Mouse (Mus musculus) large intestine, adult 2 months (tissue): ENCODE data around the gene Lmna. TPM values are rescaled to one million over a fixed set of nuclear protein-coding genes. Genes with fewer than 3 reads are reported as not detected.

Experiments used
- DNase-seq: peaks from one replicate; pipeline ENCODE4 v3.0.0-alpha.2; 2012; ENCODE audit warnings: low read depth, low spot score
- WGBS: fragments of 180-500 bp; shearing (Covaris S2); methylation state at CpG from one replicate; pipeline ENCODE4 v1.1.7; 2018; 5-methylcytosine and 5-hydroxymethylcytosine counted together
- polyA plus RNA-seq: library from polyadenylated mRNA; depleted of rRNA; stranded (reverse); fragments of >200 nt; gene quantifications from 2 replicates; pipeline ENCODE4 v1.2.3, GENCODE M21; 2012

Lmna gene
- polyA plus RNA-seq, 1 experiment, result 90.6 TPM

GRCm38 (mm10) chr3:88503881-88504746, 5.6 kb downstream of the Lmna start:
- DNase-seq, result no peak
- WGBS, result 56% methylated on average over 8 of the region's 8 CpGs

- no peak for DNase-seq
- WGBS, result 19% methylated on average over 4 of the region's 4 CpGs
These were observed 6.3 kb downstream of the Lmna start for GRCm38 (mm10) chr3:88503505-88503863.

GRCm38 (mm10) chr3:88502641-88503504, 6.9 kb downstream of the Lmna start:
- WGBS, result 1% methylated on average over 55 of the region's 55 CpGs
- DNase-seq, result no peak

- DNase-seq, result no peak
- WGBS, result 3% methylated on average over 11 of the region's 11 CpGs
These were observed 7.7 kb downstream of the Lmna start for GRCm38 (mm10) chr3:88502031-88502571.

- DNase-seq, result no peak
- WGBS, result 15% methylated on average over 6 of the region's 6 CpGs
These were observed 8.3 kb downstream of the Lmna start for GRCm38 (mm10) chr3:88501366-88502030.

GRCm38 (mm10) chr3:88500655-88501365, 8.9 kb downstream of the Lmna start:
- WGBS, result 8% methylated on average over 4 of the region's 4 CpGs
- no peak for DNase-seq

GRCm38 (mm10) chr3:88500087-88500486, 9.7 kb downstream of the Lmna start:
- DNase-seq, result no peak
- WGBS, result 41% methylated on average over 7 of the region's 7 CpGs

GRCm38 (mm10) chr3:88499580-88499979, 10.2 kb downstream of the Lmna start:
- no peak for DNase-seq
- WGBS, result 51% methylated on average over 4 of the region's 4 CpGs

- DNase-seq, result no peak
- WGBS, result 17% methylated on average over 10 of the region's 10 CpGs
These were observed 13.9 kb downstream of the Lmna start for GRCm38 (mm10) chr3:88495741-88496415.

GRCm38 (mm10) chr3:88494836-88495628, 14.7 kb downstream of the Lmna start:
- no peak for DNase-seq
- WGBS, result 15% methylated on average over 9 of the region's 9 CpGs

GRCm38 (mm10) chr3:88493706-88494582, 15.8 kb downstream of the Lmna start:
- WGBS, result 26% methylated on average over 11 of the region's 11 CpGs
- DNase-seq, result no peak

- 92% methylated on average over 1 of the region's 1 CpGs for WGBS
- DNase-seq, result no peak
These were observed 22.4 kb downstream of the Lmna start for GRCm38 (mm10) chr3:88487396-88487795.

GRCm38 (mm10) chr3:88486887-88487286, 22.9 kb downstream of the Lmna start:
- no peak for DNase-seq
- WGBS, result 84% methylated on average over 4 of the region's 4 CpGs

- WGBS, result 92% methylated on average over 5 of the region's 5 CpGs
- no peak for DNase-seq
These were observed 23.7 kb downstream of the Lmna start for GRCm38 (mm10) chr3:88486043-88486442.

- DNase-seq, result no peak
- 84% methylated on average over 39 of the region's 39 CpGs for WGBS
These were observed 25.0 kb downstream of the Lmna start for GRCm38 (mm10) chr3:88484597-88485316.

- no peak for DNase-seq
- WGBS, result 19% methylated on average over 5 of the region's 5 CpGs
These were observed 26.1 kb downstream of the Lmna start for GRCm38 (mm10) chr3:88483621-88484020.
